Mouse (Mus musculus): Measurements from ENCODE around the gene Ttc28.
A peak's percentile ranks its signal among the peaks of the same experiment; 100 is the strongest.

Gene Ttc28

DNA sequence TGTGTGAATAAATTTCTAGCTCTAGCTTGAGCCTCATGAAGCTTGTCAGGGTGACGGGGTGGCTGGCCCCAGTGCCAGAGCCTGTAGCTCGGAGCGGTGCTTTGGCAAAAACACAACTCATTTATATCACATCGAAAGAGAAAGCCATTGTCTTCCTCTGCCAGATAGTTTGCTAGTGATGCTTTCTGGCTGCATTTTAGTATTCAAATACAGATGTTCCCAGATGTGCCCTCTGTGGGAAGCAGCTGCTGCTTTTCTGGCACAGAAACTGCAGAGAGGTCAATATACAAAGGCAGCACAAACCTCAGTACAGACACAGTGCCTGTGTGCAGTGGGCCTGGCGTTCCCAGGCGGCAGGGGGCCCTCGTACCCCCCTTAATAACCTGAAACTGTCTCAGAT, 300.0 kb downstream of the Ttc28 start:
- DNase-seq, result no peak

DNA sequence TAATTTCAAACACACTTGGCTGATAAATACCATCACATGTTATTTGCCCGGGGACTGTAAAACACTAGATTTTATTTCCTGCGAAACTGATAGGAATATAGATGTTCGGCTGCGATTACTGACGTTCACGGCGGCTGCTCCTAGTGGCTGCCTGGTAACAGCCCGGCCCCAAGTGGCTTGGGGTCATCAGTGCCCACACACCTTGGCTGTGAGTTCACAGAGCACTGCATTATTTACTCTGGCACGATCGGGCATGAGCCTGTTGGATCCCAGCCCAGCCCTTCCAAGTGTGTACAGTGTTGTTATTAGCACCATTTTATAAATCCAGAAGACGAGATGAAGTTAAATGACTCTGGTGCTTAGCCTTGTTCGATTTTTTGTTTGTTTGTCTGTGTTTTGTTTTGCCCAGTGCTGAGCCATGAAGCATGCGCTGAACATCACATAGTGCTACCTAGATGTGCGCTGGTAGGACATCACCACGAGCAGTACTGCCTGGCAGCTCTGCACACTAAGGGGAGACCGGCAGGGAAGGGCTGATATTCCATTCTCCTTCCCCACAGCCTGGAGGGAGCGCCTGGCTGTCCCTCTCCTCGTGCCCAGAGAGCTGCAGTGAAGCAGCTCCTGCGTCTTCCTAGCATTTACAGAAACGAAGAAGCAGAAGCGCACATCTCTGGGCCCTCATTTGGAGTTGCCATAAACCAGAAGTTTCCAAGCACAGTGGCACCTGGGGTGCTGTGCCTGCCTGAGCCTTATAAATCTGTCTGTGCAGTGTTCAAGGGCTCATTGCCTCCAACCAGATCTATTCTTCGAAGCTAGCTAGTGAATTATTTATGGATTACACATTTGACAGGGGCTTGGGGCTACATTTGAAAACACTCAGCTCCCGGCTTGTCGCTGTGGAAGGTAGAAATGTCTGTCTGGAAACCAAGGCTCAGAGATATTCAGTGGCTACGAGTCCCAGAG, 300.8 kb downstream of the Ttc28 start:
- DNase-seq, result no peak

DNA sequence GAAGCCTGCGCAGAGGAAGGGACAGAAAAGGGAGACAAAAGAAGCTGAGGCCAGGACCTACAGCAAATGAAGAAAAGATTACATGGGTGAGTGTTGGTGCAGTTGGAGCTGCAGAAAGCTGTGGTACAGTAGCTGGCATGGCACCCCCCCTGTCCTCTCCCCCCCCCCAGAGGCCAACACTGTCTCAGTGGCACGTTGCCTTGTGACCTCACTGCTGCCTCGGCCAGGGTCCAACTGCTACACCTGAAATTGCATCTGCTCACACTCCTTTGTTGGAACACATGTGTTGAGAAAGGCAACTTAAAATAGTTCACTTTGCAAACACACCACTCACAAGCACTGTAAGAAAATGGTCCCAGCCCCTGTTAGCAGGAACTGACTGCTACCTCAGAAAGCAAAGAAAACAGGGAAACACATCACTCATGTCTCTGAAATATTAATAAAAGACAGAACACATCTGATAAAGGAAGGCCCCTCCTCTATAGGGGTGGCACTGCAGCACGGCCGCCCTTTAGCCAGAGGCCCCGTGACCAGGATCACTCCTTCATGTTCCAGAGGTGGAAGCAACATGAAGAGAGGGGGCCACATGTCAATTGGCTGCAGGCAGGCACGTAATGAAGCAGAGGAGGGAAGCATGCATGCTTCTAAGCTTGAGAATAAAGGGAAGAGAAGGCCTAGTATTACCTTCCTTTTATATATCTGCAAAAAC, 301.8 kb downstream of the Ttc28 start:
- DNase-seq, result no peak

DNA sequence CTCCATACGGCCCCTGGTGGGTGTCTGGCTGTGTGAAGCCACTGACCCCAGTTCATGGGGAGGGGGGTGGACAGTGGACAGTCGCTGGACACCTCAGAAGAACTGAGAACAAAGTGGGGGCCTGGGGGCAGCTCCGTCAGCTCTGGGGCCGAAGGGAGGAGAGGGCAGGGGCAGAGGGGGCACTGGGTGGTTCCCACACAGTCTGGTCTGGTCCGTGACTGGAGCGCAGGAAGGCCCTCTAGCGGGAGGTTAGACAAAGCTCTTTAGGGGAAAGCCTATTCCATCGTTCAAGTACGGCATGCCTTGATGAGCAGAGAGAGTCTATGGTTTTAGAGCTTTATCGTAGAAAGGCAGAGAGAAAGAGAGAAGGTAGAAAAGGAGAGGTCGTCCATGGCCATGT, 307.0 kb downstream of the Ttc28 start:
- DNase-seq, result no peak

DNA sequence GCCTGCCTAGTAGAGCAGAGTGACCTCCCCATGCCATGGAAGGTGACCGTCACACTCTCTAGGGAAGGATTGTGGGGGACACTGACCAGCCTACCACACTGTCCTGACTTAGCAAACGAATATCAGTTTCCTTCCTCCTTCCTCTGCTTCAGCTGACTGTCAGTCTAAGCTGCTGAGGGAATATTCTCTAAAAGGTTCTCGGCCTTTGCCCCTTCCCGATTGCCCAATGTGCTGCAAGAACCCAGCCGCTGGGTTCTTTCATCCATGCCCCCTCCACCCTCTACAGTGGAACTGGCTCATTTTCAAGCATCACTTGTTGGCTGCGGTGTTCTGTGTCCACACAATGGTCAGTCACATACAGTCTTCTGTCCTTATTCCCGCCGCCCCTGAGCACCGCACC, 312.4 kb downstream of the Ttc28 start:
- DNase-seq, result no peak

DNA sequence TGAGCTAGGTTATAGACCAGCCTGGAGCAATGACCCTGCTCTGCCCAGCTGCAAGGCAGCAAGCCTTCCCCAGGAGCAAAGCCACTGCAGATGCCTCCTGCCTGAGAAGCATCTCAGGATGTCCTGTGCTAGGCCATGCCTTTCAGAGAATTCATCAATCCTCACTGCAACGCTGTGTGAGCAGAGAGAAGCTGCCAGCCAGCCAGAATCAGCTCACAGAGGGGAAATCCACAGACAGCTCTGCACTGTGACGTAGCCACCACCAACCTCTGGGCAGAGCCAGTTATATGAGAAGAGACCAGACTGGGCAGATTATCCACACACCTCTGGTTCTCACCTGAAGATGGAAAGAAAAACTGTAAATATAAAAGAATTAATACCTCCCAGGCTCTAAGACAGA, 315.2 kb downstream of the Ttc28 start:
- no peak for DNase-seq

DNA sequence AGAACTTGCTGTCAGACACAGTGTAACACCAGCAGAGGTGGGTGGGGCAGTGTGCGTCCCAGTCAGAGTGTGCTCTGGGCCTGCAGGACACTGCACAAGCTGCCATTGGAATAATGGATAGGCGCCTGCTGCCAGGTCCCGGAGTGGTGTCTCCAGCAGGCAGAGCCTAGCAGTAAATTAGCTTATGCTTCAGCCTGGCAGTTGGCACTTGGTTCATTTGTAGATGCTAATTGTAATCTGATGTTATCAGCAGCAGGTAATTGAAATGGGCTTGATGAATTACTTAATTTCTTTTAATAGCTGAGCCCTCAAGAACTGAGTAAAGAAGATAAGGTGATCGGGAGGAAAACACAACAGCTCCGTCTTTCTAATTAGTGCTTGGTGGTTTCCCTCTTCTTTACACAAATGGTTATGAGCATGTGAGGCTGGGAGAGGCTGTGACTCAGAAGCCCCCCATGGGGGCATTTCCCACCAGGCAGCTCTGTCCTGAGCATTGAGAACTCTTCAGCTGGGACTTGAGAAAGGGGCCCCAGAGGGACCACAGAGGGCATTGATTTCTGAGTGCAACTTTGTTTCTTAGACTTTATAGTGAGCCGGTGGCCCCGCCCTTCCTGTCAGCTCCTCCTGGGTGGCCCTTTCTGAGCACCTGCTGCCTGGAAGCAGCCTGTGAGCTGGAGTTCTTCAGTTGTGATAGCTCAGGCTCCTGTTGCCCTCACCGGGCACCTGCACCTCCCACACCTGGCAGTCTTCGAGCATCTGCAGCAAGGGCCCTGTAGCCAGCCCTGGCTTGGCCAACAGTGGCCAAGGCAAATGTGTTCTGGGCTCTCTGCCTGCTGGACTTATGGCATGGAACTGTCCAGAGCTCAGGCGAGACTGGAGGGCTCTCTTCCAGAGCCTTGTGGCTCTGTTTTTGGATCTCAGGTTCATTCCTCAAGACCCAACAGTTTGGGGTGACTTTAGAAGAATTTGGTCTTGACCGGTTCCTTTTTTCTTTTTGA, 316.2 kb downstream of the Ttc28 start:
- DNase-seq, result peak; percentile 39 to 53

- DNase-seq, result no peak
These were observed 318.1 kb downstream of the Ttc28 start for GRCm38 (mm10) chr5:111197727-111198126.

- DNase-seq, result no peak
These were observed 320.7 kb downstream of the Ttc28 start for GRCm38 (mm10) chr5:111200167-111200840.

DNA sequence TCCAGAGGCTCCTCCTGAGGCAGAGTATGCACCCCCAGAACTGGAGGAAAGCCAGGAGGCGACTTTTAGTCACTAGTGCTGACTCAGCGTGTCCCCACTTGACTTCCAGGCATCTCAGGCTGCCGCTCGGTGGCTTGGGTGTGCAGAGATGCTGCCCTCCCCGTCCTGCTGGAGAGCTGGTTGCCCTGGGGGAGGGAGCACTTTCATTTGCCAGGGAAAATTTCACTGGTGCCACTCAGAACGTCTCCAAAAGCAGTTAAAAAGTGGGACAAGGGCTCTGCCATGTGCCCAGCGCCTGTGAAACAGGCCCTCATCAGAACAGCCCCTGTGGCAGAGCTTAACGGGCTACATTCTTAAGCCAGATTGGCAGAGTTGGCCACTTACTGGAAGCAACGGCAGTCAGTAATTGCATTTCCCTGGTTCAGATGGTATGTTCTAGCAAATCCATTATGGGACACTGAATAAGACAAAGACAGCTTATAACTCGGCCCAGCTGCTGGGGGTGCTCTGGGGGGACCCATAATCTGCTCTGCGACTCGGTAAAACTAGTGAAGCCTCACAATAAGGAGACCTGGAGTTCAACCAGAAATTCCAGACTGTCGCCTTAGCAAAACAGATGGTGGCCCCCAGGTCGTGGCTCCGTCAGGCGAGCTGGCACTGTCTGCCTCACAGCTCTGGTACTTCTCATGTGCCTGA, 321.5 kb downstream of the Ttc28 start:
- DNase-seq, result no peak

- DNase-seq, result no peak
These were observed 324.6 kb downstream of the Ttc28 start for GRCm38 (mm10) chr5:111204221-111204620.

DNA sequence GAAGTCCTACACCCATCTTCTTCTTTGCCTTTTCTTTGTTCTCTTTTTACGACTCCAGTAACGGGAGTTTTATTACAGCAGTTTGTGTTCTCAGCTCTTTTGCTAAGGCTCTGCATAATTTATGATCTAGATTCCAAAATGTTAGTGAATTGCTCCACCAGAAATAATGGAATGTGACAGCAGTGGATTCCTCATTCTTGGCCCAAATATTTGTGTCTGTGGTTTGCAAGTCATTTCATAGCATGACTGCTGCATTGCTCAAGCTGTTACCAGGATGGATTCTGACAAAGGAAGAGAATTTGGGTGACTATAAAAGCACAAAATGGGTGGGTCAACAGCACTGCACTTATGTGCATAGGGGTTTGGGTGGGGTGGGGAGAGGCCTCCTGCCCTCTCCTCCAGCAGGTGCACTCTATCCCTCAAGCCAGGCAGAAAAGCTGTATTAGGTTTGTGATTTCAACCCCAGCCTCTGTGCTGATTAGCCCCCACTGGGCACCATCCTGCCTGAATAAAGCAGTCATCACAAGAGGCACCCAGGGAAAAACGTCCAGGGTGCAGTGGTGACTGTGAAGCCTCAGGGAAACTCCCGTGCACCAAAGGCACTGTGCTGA, 325.5 kb downstream of the Ttc28 start:
- no peak for DNase-seq

DNA sequence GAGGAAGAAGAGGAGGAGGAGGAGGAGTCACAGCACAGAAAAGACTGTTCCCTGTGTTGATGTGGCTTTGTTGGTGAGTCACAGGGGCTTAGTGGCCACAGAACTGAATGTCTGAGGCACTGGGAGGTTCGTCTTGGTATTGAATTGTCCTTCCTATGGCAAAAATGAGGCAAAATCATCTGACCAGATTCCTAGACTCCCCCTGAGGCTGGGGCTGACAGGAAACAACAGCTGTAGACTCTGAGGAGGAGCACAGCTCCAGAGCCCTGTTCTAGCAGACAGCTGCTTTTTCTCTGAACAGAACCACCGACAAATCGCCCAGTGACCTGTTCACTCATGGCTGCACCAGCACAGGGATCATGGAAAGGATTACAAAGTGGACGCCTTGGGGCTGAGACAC, 326.2 kb downstream of the Ttc28 start:
- no peak for DNase-seq

DNA sequence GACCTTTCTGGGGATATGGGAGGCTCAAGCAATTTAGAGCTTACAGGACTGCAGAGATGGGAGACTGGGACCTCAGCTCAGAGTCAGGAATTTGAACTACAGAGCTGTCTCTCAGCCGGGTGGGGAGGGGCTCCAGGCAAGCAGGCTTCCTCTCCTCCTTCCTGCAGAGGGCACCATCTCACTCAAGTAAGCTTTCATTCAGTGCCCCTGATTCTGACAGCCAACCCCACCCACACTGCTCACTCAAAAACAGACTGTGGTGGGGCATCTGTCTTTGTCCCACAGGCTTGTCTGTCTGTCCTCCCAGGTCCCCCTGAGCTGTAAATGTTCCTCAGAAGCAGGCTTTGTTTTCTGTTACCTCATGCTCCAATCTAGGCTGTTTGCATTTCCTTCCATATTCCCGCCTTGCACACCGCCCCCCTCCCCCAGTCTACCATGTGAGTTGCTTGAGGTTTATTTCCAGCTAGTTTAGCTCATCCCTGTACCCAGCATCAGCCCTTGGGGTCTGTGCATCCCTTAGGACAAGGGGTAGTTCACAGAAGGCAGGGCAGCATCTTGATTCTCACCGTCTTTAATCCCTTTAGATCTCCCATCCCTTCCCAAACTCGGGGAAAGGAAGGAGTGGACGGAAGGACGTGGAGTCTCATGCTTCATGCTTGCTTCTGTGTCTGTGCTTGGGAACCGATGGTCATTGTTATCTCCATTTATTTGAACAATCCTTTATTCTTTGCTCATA, 328.5 kb downstream of the Ttc28 start:
- peak; percentile 48 to 59 for DNase-seq

DNA sequence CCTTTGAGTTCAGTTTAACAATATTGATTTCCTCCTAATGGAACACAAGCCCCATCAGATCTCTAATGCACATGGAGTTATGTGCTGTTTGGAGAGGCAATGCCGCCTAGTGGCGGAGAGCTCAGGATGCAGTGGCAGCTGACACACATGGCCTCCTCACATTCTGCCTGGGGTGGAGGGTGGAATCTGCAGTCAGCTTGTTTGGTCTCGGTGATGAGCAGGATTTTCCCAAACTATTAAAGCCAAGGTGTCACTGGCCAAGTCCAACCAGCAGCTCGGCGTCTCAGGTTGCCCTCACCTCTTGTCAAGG, 329.0 kb downstream of the Ttc28 start:
- DNase-seq, result peak; percentile 36 to 41

DNA sequence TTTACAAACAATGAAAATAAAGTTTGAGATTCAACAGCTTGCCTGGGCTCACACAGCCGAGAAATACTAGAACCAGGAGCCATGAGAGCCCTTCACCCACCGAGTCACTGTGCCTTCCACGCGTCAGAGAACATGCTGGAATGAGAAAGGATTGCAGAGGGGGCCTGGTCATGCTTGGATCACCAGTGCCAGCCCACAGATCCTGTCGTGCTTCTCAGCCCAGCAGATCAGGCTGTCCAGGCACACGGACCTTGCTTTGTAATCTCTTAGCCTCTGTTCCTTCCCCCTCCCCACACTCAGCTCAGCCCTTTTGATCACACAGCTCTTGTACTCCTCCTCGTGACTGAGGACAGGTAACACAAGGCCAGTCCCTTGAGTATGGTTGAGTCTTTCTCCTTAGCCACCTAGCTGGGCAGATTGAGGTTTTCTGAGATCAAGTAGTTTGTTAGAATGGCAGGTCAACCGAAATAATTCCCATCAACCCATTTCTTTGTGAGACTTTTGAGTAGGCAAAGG, 334.4 kb downstream of the Ttc28 start:
- DNase-seq, result no peak

DNA sequence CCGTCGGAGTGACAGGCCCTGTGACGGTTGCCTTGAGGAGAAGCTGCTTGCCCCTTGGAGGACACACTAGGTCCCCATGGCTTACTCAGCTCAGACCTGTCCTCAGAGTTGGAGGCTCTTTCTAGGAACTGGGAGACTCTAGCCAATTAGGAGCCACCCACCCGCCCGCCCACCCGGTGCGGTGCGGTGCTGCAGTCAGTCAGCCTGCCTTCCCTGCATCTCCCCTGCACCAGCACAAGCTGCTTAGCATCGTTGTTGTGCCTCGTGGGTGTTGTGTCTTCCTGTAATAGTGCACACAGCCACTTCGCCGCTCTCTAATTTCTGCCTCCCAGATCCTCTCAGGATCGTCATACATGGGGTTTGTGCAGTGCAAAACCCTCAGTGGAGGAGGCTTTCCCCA, 335.3 kb downstream of the Ttc28 start:
- no peak for DNase-seq

GRCm38 (mm10) chr5:111215722-111216121, 336.1 kb downstream of the Ttc28 start:
- no peak for DNase-seq

DNA sequence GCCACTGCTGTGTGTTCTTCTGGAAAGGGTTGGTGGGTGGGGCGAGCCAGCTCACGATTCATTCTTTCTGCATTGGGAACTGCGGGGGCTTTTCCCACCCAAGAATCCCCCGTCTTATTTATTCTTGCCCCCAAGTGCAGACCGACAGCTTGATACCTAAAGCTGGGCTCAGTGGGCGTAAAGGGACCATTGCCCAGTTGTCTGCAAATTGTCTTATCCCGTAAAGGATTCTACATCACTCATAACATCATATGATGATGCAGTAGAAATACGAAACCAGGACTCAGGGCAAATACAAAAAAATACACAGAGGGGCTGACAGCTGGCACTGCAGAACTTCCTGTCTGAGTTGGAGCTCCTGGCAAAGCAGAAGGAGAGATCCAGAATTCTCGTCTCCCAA, 336.6 kb downstream of the Ttc28 start:
- DNase-seq, result no peak

- DNase-seq, result no peak
These were observed 338.0 kb downstream of the Ttc28 start for GRCm38 (mm10) chr5:111217447-111218110.

Measured in thymus, postnatal 36 days (tissue).